Mouse (Mus musculus): ENCODE measurements around the gene Egfl8. TPM values are rescaled to one million over a fixed set of nuclear protein-coding genes. Genes with fewer than 3 reads are reported as not detected.
A peak's percentile ranks its signal among the peaks of the same experiment; 100 is the strongest.

Gene Egfl8
- polyA plus RNA-seq, 1 experiment from 2014 or later = 15.5 TPM

DNA sequence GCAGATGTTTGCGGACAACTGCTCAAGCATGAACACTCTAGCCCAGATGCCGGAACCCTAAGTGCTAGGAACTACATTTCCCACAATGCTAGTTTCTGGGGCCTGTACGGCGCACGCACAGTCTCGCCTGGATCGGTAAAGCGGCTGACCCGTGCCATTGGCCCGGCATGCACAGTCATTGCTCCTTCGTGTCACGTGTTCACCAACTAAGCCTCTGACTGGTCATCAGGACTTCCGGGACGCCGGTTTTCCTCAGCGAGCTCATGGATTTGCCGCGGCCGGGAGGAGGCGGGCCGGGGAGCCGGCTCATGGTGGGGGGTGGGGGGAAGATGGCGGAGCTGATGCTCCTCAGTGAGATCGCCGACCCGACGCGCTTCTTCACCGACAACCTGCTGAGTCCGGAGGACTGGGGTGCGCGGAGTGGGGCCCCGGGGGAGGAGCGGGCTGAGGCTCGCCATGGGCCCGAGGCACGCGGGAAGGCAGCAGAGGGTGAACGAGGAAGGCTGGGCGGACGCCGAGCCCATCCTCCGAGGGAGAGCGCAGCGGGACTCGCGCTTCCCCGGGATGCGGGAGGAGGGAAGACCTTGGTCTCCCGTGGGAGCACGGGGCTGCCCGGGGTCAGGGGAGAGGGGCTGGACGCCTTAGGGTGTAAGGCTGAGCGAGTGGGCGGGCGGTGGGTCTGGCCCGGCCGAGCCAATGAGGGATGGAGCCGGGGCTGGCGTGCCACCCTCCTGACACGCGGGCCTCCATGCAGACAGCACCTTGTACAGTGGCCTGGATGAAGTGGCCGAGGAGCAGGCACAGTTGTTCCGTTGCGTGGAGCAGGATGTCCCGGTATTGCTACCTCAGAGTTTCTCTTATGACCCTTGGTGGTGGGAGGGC, 31.4 kb upstream of the Egfl8 start, which contains the start of gene Atf6b:
TSS of gene Atf6b (plus strand) at position 241 of the 882 bp plus-strand sequence.
- WGBS = under 1% methylated on average over 66 of the region's 66 CpGs

DNA sequence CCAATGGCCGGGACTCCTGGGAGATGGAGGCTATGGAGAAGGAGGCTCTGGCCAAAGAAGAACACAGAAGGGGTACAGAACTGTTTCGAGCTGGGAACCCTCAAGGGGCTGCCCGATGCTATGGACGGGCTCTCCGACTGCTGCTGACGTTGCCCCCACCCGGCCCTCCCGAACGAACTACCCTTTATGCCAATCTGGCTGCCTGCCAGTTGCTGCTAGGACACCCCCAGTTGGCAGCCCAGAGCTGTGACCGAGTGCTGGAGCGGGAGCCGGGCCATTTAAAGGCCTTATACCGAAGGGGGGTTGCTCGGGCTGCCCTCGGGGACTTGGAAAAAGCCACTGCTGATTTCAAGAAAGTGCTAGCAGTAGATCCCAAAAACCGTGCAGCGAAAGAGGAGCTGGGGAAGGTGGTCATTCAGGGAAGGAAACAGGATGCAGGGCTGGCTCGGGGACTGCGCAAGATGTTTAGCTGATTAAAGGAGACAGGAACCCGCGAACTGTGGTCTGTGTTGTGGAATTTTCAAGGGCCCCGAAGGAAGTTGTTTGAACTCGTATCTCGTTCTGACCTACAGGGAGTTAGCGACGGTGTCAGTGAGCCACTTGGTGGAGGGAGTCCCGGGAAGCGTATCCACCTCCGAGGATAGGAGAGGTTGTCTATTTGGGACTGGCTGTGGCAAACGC, 30.2 kb upstream of the Egfl8 start:
- Histone ChIP-seq H3K9me3 (no peaks in the 10 kb centered on the region), H3K27ac (no peak overlapping the region), H3K27me3 (replicated peaks) (no peaks in the 10 kb centered on the region), H3K4me2 (replicated peaks) (peak overlapping the region; percentile 76), H3K36me3 (peaks cover 26% of the 10 kb centered on the region), H3K4me1 (peaks cover 30% of the 10 kb centered on the region), H3K9ac (no peak overlapping the region), H3K4me3 (no peak overlapping the region)
- WGBS = 91% methylated on average over 30 of the region's 30 CpGs
- ATAC-seq (ENCODE audit: low FRiP score, low read depth) = no peak

More for the DNA sequence above, 31.4 kb upstream of the Egfl8 start, which contains the start of gene Atf6b:
- Histone ChIP-seq H3K9me3 (no peaks in the 10 kb centered on the region), H3K27ac (peak within 1 kb of the TSS; percentile 28; the same call in 1 of the 2 replicates), H3K4me3 (peak within 1 kb of the TSS; percentile 85), H3K36me3 (peaks cover 37% of the 10 kb centered on the region), H3K9ac (peak within 1 kb of the TSS; percentile 76), H3K4me2 (replicated peaks) (peak within 1 kb of the TSS; percentile 82), H3K27me3 (replicated peaks) (no peaks in the 10 kb centered on the region), H3K4me1 (peaks cover 25% of the 10 kb centered on the region)
- ATAC-seq (ENCODE audit: low FRiP score, low read depth) = peak; percentile 96

DNA sequence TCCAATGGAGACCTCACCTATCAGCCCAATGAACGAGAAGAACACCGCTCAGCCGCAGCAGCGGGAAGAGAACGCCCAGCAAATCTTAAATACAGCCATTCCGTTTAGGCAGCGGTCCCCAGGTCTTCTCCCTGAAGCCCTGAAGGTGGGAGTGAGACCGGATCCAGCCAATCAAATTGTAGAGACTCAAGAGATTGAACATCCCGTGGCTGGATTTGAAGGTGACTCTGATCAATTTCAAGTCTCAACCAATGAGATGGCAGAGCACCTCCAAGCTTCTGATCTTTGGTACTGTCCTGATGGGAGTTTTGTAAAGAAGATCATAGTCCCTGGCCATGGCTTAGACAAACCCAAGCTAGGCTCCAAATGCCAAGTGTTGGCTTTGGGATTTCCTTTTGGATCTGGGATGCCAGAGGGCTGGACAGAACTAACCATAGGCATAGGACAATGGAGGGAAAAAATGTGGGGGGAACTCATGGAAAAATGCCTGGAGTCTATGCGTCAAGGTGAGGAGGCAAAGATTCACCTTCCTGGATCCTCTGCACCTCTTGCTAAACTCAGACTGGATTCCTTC, 29.6 kb upstream of the Egfl8 start:
- no peak for ATAC-seq (ENCODE audit: low FRiP score, low read depth)
- H3K4me3 ChIP-seq = peak overlapping the region; percentile 45
- 53% methylated on average over 10 of the region's 10 CpGs for WGBS
- H3K9ac ChIP-seq = peak overlapping the region; percentile 51
- peaks cover 19% of the 10 kb centered on the region for H3K36me3 ChIP-seq
- H3K4me2 ChIP-seq (replicated peaks) = peak overlapping the region; percentile 76
- no peaks in the 10 kb centered on the region for H3K27me3 ChIP-seq (replicated peaks)
- H3K27ac ChIP-seq = no peak overlapping the region
- peaks cover 34% of the 10 kb centered on the region for H3K4me1 ChIP-seq
- H3K9me3 ChIP-seq = no peaks in the 10 kb centered on the region

GRCm38 (mm10) chr17:34644608-34645007, 28.8 kb upstream of the Egfl8 start, which contains the start of gene Fkbpl:
TSS of gene Fkbpl (plus strand) at chr17:34644764.
- Histone ChIP-seq H3K9ac (peak within 1 kb of the TSS; percentile 51), H3K4me2 (replicated peaks) (peak within 1 kb of the TSS; percentile 76), H3K4me3 (peak within 1 kb of the TSS; percentile 45), H3K27me3 (replicated peaks) (no peaks in the 10 kb centered on the region), H3K9me3 (no peaks in the 10 kb centered on the region), H3K27ac (no peak within 1 kb of the TSS), H3K36me3 (peaks cover 12% of the 10 kb centered on the region), H3K4me1 (peaks cover 34% of the 10 kb centered on the region)
- WGBS = under 1% methylated on average over 16 of the region's 16 CpGs
- ATAC-seq (ENCODE audit: low FRiP score, low read depth) = peak; percentile 70

GRCm38 (mm10) chr17:34643944-34644343, 28.2 kb upstream of the Egfl8 start:
- no peaks in the 10 kb centered on the region for H3K27me3 ChIP-seq (replicated peaks)
- H3K9me3 ChIP-seq = no peaks in the 10 kb centered on the region
- peaks cover 34% of the 10 kb centered on the region for H3K4me1 ChIP-seq
- 88% methylated on average over 10 of the region's 10 CpGs for WGBS
- H3K27ac ChIP-seq = no peak overlapping the region
- no peak for ATAC-seq (ENCODE audit: low FRiP score, low read depth)
- no peak overlapping the region for H3K9ac ChIP-seq
- no peak overlapping the region for H3K4me2 ChIP-seq (replicated peaks)
- H3K36me3 ChIP-seq = peaks cover 5% of the 10 kb centered on the region; the same call in 1 of the 2 replicates
- H3K4me3 ChIP-seq = no peak overlapping the region

GRCm38 (mm10) chr17:34643379-34643778, 27.6 kb upstream of the Egfl8 start:
- H3K9ac ChIP-seq = no peak overlapping the region
- no peaks in the 10 kb centered on the region for H3K36me3 ChIP-seq
- H3K4me3 ChIP-seq = no peak overlapping the region
- H3K4me1 ChIP-seq = peaks cover 32% of the 10 kb centered on the region
- WGBS = 91% methylated on average over 4 of the region's 4 CpGs
- no peak overlapping the region for H3K4me2 ChIP-seq (replicated peaks)
- no peaks in the 10 kb centered on the region for H3K9me3 ChIP-seq
- H3K27me3 ChIP-seq (replicated peaks) = no peaks in the 10 kb centered on the region
- no peak overlapping the region for H3K27ac ChIP-seq
- no peak for ATAC-seq (ENCODE audit: low FRiP score, low read depth)

GRCm38 (mm10) chr17:34641945-34642344, 26.2 kb upstream of the Egfl8 start:
- H3K4me2 ChIP-seq (replicated peaks) = no peak overlapping the region
- no peaks in the 10 kb centered on the region for H3K36me3 ChIP-seq
- ATAC-seq (ENCODE audit: low FRiP score, low read depth) = no peak
- no peak overlapping the region for H3K9ac ChIP-seq
- peaks cover 24% of the 10 kb centered on the region for H3K4me1 ChIP-seq
- H3K4me3 ChIP-seq = no peak overlapping the region
- no peaks in the 10 kb centered on the region for H3K9me3 ChIP-seq
- no peaks in the 10 kb centered on the region for H3K27me3 ChIP-seq (replicated peaks)
- 89% methylated on average over 3 of the region's 3 CpGs for WGBS
- no peak overlapping the region for H3K27ac ChIP-seq

DNA sequence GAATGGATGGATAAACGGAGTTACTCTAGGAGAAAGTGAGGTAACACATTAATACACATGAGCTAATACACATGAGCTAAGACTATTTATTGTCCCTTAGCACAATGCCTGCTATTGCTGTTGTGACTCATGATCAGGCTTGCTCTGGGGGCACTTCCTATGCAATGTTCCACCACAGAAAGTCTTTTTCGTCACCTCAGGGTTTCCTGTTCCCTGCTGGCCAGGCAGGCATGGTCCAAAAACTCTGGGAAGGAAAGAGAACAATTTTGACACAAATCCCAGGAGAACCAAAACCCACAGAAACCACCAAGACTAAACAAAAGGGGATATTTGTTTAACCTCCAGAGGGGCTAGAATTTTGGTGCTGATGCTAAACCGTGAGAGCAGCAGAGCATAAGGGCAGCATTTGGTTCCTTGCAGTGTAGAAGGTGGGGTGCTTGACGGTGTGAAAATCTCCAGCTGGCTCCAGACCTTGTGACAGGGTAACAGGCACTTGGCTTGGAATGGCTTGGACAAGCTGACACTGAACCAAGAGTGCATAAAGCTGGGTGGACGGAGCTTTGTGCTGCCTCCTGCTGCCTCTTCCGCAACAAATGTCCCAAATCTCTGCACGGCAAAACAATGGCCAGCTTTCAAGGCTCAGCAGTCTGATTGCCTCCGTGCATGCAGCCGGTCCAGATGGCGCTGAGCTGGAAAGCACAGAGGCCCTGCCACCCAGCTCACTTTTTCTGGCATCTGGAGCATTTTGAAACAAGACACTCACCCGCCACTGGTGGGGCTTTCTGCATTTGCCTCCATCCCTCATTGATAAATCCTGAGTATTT, 25.2 kb upstream of the Egfl8 start:
- WGBS = 15% methylated on average over 11 of the region's 11 CpGs
- Histone ChIP-seq H3K9me3 (no peaks in the 10 kb centered on the region), H3K36me3 (no peaks in the 10 kb centered on the region), H3K27me3 (replicated peaks) (no peaks in the 10 kb centered on the region), H3K27ac (peak overlapping the region; percentile 60), H3K4me3 (no peak overlapping the region), H3K4me1 (peaks cover 20% of the 10 kb centered on the region), H3K4me2 (replicated peaks) (peak overlapping the region; percentile 21; the same call in 1 of the 2 replicates), H3K9ac (0 out of 2 replicates have a peak overlapping the region, but pooled peaks have one; percentile 26)
- 0 out of 2 replicates have a peak, but pooled peaks have one; percentile 39 for ATAC-seq (ENCODE audit: low FRiP score, low read depth)

GRCm38 (mm10) chr17:34639461-34640255, 23.9 kb upstream of the Egfl8 start:
- Histone ChIP-seq H3K4me3 (no peak overlapping the region), H3K9me3 (no peaks in the 10 kb centered on the region), H3K9ac (no peak overlapping the region), H3K27me3 (replicated peaks) (no peaks in the 10 kb centered on the region), H3K36me3 (no peaks in the 10 kb centered on the region), H3K4me1 (peaks cover 10% of the 10 kb centered on the region; the same call in 1 of the 2 replicates), H3K27ac (no peak overlapping the region), H3K4me2 (replicated peaks) (no peak overlapping the region)
- 83% methylated on average over 7 of the region's 7 CpGs for WGBS
- no peak for ATAC-seq (ENCODE audit: low FRiP score, low read depth)

GRCm38 (mm10) chr17:34637459-34637858, 21.7 kb upstream of the Egfl8 start:
- Histone ChIP-seq H3K4me2 (replicated peaks) (no peak overlapping the region), H3K27ac (no peak overlapping the region), H3K4me1 (peaks cover 10% of the 10 kb centered on the region), H3K9ac (no peak overlapping the region), H3K27me3 (replicated peaks) (peaks cover 11% of the 10 kb centered on the region), H3K4me3 (no peak overlapping the region), H3K36me3 (no peaks in the 10 kb centered on the region), H3K9me3 (no peaks in the 10 kb centered on the region)
- 65% methylated on average over 3 of the region's 3 CpGs for WGBS
- no peak for ATAC-seq (ENCODE audit: low FRiP score, low read depth)

- no peak overlapping the region for H3K27ac ChIP-seq
- peaks cover 20% of the 10 kb centered on the region for H3K4me1 ChIP-seq
- no peak overlapping the region for H3K4me2 ChIP-seq (replicated peaks)
- ATAC-seq (ENCODE audit: low FRiP score, low read depth) = no peak
- no peak overlapping the region for H3K4me3 ChIP-seq
- no peak overlapping the region for H3K9ac ChIP-seq
- no peaks in the 10 kb centered on the region for H3K9me3 ChIP-seq
- H3K27me3 ChIP-seq (replicated peaks) = peaks cover 29% of the 10 kb centered on the region
- WGBS = 73% methylated on average over 2 of the region's 2 CpGs
- H3K36me3 ChIP-seq = no peaks in the 10 kb centered on the region
Observed at GRCm38 (mm10) chr17:34635671-34636070, 19.9 kb upstream of the Egfl8 start.

Data from neural tube, embryonic 12.5 days (tissue).